Mouse (Mus musculus) cortical plate, adult 2 months (tissue): Measurements from ENCODE around the gene Pla2g2e. TPM values are rescaled to one million over a fixed set of nuclear protein-coding genes. Genes with fewer than 3 reads are reported as not detected.
A peak's percentile ranks its signal among the peaks of the same experiment; 100 is the strongest.
"Not testable (repeated sequence)": the region's sequence is repeated elsewhere in the genome, so short reads cannot be mapped to it uniquely, and the experiment has no call there.

Source experiments
- H3K27ac ChIP-seq: fragments of 200-500 bp; 2 replicates; pipeline ENCODE4 v1.5.1; 2012; ENCODE audit warnings: low read length, control low read depth, inconsistent platforms; ENCODE audit not compliant: insufficient read depth
- H3K4me1 ChIP-seq: fragments of 200-500 bp; 2 replicates; pipeline ENCODE4 v1.6.1; 2011; ENCODE audit warnings: low read length; ENCODE audit not compliant: control insufficient read depth, insufficient read depth
- H3K4me3 ChIP-seq: fragments of 200-500 bp; 2 replicates; pipeline ENCODE4 v1.5.1; 2011; ENCODE audit warnings: mild to moderate bottlenecking, low read length, control low read depth; ENCODE audit not compliant: insufficient read depth
- CTCF ChIP-seq: fragments of 200-500 bp; IDR thresholded peaks from 2 replicates; pipeline ENCODE4 v1.5.1; 2011; ENCODE audit warnings: mild to moderate bottlenecking, control low read depth, low read length; ENCODE audit not compliant: insufficient read depth; ENCODE audit errors: extremely low read depth
- POLR2A ChIP-seq: fragments of 200-500 bp; IDR thresholded peaks from 2 replicates; pipeline ENCODE4 v1.6.1; 2011; ENCODE audit warnings: mild to moderate bottlenecking, low read length, control low read depth; ENCODE audit not compliant: insufficient read depth; ENCODE audit errors: extremely low read depth
- polyA plus RNA-seq: library from polyadenylated mRNA; depleted of rRNA; stranded (reverse); fragments of >200 nt; gene quantifications from 2 replicates; pipeline ENCODE4 v1.2.3, GENCODE M21; 2012

Gene Pla2g2e
- polyA plus RNA-seq, 1 experiment, result not detected

DNA sequence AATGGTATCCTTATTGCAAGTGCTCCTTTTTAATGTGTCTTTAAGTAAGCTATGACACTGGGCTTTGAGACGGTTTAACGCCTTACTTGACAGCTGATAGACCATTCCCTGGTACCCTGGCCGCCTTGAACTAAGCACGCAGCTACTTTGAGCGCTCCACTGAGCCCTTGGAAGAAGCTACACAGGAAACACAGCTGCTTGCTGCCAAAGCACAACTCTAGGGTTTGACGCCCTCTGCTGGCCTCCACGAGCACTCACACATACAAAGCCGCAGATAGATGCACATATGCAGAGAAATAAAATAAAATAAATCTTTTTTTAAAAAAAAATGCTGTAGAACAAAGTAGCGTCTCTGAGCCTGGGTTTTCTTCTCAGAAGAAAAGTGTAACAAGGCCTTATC lies 18.5 kb upstream of the Pla2g2e start:
- Histone ChIP-seq H3K4me3 (no peak overlapping the region), H3K27ac (no peak overlapping the region), H3K4me1 (peaks cover 3% of the 10 kb centered on the region; the same call in 1 of the 2 replicates)
- peak; percentile 57 for TF ChIP-seq CTCF
- TF ChIP-seq POLR2A, result no peak

DNA sequence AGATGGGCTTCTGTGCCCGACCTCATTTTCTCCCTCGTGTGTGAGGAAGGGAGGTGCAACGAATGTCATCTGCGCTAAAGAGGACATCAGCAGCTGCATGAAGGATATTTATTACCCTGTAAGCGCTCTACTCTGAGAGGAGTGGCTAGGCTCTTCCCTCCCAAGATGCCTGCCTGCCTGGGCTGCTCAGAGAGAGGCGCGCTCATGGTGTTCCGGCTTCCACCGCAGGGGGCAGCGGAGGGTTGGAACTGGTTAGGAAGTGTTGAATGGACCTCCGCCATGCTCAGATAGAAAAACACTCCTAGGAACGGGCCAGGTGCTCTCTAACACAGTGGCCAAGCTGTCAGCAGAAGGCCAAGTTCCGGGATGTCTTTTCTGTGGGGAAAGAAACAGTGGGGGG lies 18.0 kb upstream of the Pla2g2e start:
- no peak overlapping the region for H3K27ac ChIP-seq
- TF ChIP-seq POLR2A (no peak), CTCF (peak; percentile 37; the same call in 1 of the 2 replicates)
- no peak overlapping the region for H3K4me3 ChIP-seq
- peaks cover 3% of the 10 kb centered on the region; the same call in 1 of the 2 replicates for H3K4me1 ChIP-seq

DNA sequence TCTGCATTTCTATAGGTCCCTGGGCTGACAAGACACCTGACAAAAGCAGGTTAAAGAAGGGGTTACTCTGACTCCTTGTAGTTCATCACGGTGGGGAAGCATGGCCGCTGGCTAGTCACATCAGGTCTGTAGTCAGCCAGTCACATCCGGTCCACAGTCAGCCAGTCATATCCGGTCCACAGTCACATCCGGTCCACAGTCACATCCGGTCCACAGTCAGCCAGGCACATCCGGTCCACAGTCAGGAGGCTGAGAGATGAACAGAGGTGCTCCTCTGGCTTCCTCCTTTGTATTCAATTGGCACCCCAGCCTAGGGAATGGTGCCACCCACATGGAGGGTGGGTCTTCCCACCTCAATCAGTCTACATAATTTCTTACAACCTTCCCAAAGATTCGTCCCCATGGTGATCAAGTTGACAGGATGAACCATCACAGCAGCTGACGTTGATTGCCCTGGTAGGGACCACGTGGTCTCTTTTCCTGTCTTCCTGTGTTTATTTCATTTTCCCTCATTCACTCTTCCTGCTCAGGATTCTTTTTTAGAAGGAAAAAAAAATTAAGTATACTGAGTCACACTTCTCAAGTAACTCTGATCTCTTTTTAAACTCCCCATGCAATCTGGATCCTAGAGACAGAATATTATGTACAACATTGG lies 14.3 kb upstream of the Pla2g2e start, which contains the start of gene Pla2g5:
Gene Pla2g5 (minus strand): TSS at position 139 of the 655 bp plus-strand sequence.
- Histone ChIP-seq H3K4me3 (no peak within 1 kb of the TSS), H3K4me1 (no peaks in the 10 kb centered on the region), H3K27ac (no peak within 1 kb of the TSS)
- TF ChIP-seq POLR2A (no peak), CTCF (no peak)

DNA sequence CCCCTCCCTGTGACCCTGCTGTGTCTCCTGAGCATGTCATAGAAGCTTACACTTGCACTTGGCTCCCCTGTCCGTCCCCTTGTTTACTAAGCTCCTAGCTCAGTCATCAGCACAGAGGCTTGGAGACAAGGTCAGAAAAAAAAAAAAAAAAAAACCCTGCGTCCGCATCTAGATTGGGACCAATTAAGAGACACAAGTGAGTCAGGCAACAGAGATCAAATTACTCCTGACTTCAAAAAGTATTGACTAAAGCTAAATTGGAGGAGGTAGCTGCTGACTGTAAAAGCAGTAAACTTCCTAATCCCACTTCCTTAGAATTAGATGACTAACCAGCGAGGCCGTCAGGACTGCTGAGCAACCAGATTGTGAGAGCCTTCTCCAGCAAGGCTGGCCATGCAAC lies 12.7 kb upstream of the Pla2g2e start:
- H3K4me1 ChIP-seq, result no peaks in the 10 kb centered on the region
- H3K27ac ChIP-seq, result no peak overlapping the region
- H3K4me3 ChIP-seq, result no peak overlapping the region
- TF ChIP-seq CTCF (no peak), POLR2A (no peak)

DNA sequence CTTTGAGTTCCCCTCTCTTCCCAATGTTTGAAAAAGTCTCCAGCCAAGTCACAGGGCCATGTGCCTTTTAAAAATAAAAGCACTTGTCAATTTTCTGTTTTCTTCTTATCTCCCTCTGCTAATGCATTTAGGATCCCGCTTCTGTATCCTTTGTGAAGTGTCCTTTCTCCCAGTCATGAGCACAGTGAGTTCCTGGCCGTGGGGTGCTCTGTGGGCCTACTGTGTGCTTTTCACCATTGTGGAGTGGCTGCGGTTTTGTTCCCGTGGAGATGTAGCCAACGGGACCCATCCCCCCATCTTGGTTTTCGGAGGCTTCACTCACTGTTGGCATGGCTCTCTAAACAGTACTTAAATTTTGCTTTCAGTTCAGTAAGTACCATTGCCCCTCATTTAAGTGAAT lies 11.8 kb upstream of the Pla2g2e start:
- H3K4me3 ChIP-seq, result no peak overlapping the region
- TF ChIP-seq POLR2A (no peak), CTCF (no peak)
- no peak overlapping the region for H3K27ac ChIP-seq
- no peaks in the 10 kb centered on the region for H3K4me1 ChIP-seq

DNA sequence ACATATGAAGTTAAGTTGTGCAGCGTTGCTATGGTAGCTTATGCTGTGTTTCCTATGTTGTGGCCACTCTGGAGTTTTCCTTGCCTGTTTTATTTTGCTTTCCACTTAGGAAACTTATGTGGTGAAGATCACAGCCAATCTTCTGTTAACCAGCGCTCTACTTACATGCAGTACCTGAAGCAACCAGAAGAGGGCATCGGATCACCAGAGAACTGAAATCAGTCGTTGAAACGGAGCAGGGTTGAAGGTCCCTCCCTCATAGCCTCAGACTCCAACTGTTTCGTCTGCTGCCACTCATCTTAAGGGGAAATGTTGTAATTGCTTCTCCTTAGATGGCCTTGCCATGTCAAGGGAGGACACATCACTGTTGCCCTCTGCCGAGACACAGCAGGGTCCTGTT lies 11.3 kb upstream of the Pla2g2e start:
- H3K4me3 ChIP-seq, result no peak overlapping the region

DNA sequence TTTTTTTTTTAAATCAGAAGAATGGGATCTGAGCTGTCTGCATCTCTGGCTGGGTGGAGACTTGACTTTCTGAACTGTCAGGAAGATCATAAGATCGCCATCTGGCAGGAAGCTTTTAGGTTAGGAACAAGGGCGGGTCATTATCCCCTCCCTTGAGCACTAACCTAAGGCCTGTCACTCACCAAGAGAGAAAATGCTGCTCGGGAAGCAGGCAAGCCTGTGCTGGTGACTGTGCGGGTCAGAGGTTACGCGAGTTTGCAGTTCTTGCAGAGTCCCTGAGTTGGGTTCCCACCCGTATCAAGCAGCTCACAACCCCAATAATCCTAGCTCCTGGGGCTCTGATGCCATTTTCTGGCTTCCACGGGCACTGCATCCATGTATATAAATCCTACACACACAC lies 9.1 kb upstream of the Pla2g2e start:
- Histone ChIP-seq H3K4me3 (no peak overlapping the region), H3K27ac (no peak overlapping the region), H3K4me1 (no peaks in the 10 kb centered on the region)
- TF ChIP-seq CTCF (no peak), POLR2A (no peak)

More for the DNA sequence above, 11.3 kb upstream of the Pla2g2e start:
- H3K4me1 ChIP-seq, result no peaks in the 10 kb centered on the region
- H3K27ac ChIP-seq, result no peak overlapping the region
- TF ChIP-seq CTCF, result peak; percentile 86
- TF ChIP-seq POLR2A, result no peak

DNA sequence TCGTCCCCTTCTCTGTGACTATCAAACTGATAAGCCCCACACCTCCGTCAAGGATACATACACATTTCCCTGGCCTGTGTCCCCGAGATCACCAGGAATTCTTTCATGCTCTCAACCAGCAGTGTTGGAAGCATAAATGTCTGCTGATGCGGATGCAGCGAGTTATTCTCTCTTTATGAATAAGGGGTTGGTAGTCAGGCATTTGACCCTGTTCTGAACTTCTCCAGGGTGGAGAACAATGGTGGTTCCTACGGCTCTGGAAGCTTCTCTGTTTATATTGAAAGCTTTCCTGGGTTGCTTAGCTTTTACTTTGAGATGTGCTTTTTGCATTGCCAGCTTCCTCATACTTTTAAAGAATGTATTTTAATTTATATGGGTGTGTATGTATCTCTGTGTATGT lies 3.9 kb upstream of the Pla2g2e start, which contains the start of gene Gm13030:
Gene Gm13030 (minus strand): TSS at position 101 of the 400 bp plus-strand sequence.
- Histone ChIP-seq H3K4me1 (no peaks in the 10 kb centered on the region), H3K27ac (no peak within 1 kb of the TSS), H3K4me3 (no peak within 1 kb of the TSS)
- TF ChIP-seq CTCF (no peak), POLR2A (no peak)

DNA sequence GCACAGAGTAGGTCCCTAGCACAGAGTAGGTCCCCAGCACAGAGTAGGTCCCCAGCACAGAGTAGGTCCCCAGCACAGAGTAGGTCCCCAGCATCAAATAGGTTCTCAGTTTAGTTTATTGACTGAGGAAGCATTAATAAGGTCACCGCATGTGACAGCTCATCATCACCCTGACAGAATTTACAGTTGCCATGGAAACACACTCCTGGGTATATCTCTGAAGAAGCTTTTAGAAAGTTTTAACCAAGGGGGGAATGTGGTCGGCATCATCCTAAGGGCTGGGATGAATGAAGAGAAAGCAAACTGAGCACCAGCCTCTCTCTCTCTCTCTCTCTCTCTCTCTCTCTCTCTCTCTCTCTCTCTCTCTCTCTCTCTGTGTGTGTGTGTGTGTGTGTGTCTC lies 2.5 kb upstream of the Pla2g2e start:
- not testable (repeated sequence) for H3K4me1 ChIP-seq, H3K27ac ChIP-seq, H3K4me3 ChIP-seq

DNA sequence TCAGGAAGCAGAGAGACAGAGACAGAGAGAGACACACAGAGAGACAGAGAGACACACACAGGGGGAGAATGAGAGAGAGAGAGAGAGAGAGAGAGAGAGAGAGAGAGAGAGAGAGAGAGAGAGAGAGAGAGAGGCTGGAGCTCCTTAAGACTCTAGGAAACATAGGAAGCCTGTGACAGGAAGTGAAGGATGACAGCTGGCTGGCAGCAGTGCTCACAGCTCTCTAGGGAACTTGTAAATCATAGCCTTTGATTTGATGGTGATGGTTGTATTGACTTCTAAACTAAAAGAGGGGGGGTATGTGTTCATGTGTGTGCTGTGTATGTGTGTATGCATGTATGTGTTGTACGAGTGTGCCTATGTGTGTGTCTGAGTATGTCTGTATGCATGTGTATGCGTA lies 1.8 kb upstream of the Pla2g2e start:
- Histone ChIP-seq H3K4me1 (no peaks in the 10 kb centered on the region), H3K4me3 (no peak overlapping the region), H3K27ac (no peak overlapping the region)
- TF ChIP-seq POLR2A (no peak), CTCF (no peak)

DNA sequence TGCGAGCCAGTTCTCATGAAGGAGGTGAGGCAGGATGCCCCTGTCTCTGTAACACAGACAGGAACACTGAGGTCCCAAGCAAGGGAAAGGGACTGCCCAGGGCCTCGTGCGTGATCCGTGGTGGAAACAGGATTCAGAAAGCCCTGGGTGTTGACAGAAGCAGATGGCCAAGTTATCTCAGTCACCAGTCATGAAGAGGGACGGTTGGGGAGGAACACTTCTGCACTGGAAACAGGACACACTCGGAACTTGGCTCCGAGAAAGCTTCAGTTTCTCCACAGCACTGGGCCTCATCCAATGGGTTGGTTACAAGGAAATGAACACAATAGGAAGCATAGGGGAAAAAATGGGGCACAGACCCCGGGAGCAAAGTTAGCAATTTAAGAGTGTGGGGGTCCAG lies 1.0 kb downstream of the Pla2g2e start:
- TF ChIP-seq POLR2A (no peak), CTCF (no peak)
- Histone ChIP-seq H3K4me3 (no peak overlapping the region), H3K4me1 (peaks cover 5% of the 10 kb centered on the region), H3K27ac (no peak overlapping the region)
